Mouse (Mus musculus) lung, postnatal 25 days (tissue): ENCODE data around the gene Rpgr.

ENCODE experiments used
- DNase-seq: peaks from one replicate; pipeline ENCODE4 v3.0.0; 2022; ENCODE audit warnings: low spot score

The Rpgr gene

GRCm38 (mm10) chrX:10216410-10216949, at the start of gene Rpgr:
TSS of gene Rpgr (minus strand) at chrX:10216920.
- peak; percentile 92 for DNase-seq

- peak; percentile 3 for DNase-seq
These were observed 41.5 kb upstream of the Rpgr start for GRCm38 (mm10) chrX:10258260-10258659.

- DNase-seq, result peak; percentile 24
These were observed 41.1 kb upstream of the Rpgr start for GRCm38 (mm10) chrX:10257774-10258173.

GRCm38 (mm10) chrX:10251852-10252504, 35.3 kb upstream of the Rpgr start, which contains the start of gene Otc:
TSS of gene Otc (plus strand) at chrX:10252305.
- no peak for DNase-seq

- peak; percentile 35 for DNase-seq
These were observed 34.6 kb upstream of the Rpgr start for GRCm38 (mm10) chrX:10251357-10251756.

- no peak for DNase-seq
These were observed 27.2 kb upstream of the Rpgr start for GRCm38 (mm10) chrX:10243916-10244315.

GRCm38 (mm10) chrX:10239515-10239914, 22.8 kb upstream of the Rpgr start:
- no peak for DNase-seq

- peak; percentile 59 for DNase-seq
These were observed 17.9 kb upstream of the Rpgr start for GRCm38 (mm10) chrX:10234617-10235016.

- DNase-seq, result peak; percentile 18
These were observed 16.3 kb upstream of the Rpgr start for GRCm38 (mm10) chrX:10233051-10233450.

GRCm38 (mm10) chrX:10219281-10219680, 2.6 kb upstream of the Rpgr start:
- DNase-seq, result no peak

GRCm38 (mm10) chrX:10215972-10216371, 748 bp downstream of the Rpgr start:
- peak; percentile 43 for DNase-seq

- no peak for DNase-seq
These were observed 10.8 kb downstream of the Rpgr start for GRCm38 (mm10) chrX:10205937-10206336.

- peak; percentile 24 for DNase-seq
These were observed 15.4 kb downstream of the Rpgr start for GRCm38 (mm10) chrX:10201289-10201688.

GRCm38 (mm10) chrX:10152390-10152789, 64.3 kb downstream of the Rpgr start:
- DNase-seq, result no peak

- DNase-seq, result no peak
These were observed 99.5 kb downstream of the Rpgr start, which contains the start of gene Srpx for GRCm38 (mm10) chrX:10117065-10117719. TSS of gene Srpx (minus strand) at chrX:10117709.

- no peak for DNase-seq
These were observed 100.9 kb downstream of the Rpgr start for GRCm38 (mm10) chrX:10115780-10116179.

- DNase-seq, result no peak
These were observed 106.0 kb downstream of the Rpgr start for GRCm38 (mm10) chrX:10110736-10111135.

GRCm38 (mm10) chrX:10108558-10108957, 108.2 kb downstream of the Rpgr start:
- no peak for DNase-seq

- DNase-seq, result no peak
These were observed 111.2 kb downstream of the Rpgr start for GRCm38 (mm10) chrX:10105475-10105874.

- no peak for DNase-seq
These were observed 114.0 kb downstream of the Rpgr start for GRCm38 (mm10) chrX:10102739-10103138.

- no peak for DNase-seq
These were observed 120.9 kb downstream of the Rpgr start for GRCm38 (mm10) chrX:10095797-10096196.

GRCm38 (mm10) chrX:10080385-10080784, 136.3 kb downstream of the Rpgr start:
- no peak for DNase-seq

GRCm38 (mm10) chrX:10079981-10080380, 136.7 kb downstream of the Rpgr start:
- no peak for DNase-seq
